Mouse (Mus musculus) stomach, embryonic 16.5 days (tissue): ENCODE measurements at regions not wholly inside any gene's neighbourhood (a gene's known extent, or its start where the extent isn't known, plus 50 kb on each side); places are given as distances from the start of the nearest gene placed in this dataset.

Experiments used
- ATAC-seq: fragments of 200-750 bp; cut with Nextera tagmentation; 2 replicates; pipeline ENCODE4 v1.8.0; 2017; ENCODE audit warnings: moderate number of reproducible peaks, moderate TSS enrichment; ENCODE audit not compliant: insufficient read depth, low FRiP score
- H3K27ac ChIP-seq: fragments of 300-500 bp; sonication (generic); 2 replicates; pipeline ENCODE4 v1.5.1; 2014; ENCODE audit warnings: low read length
- H3K27me3 ChIP-seq: fragments of 300-500 bp; sonication (generic); 2 replicates; pipeline ENCODE4 v1.6.1; 2014; ENCODE audit warnings: low read length, control low read depth, mixed read lengths; ENCODE audit not compliant: control insufficient read depth, insufficient read depth
- H3K36me3 ChIP-seq: fragments of 300-500 bp; sonication (generic); 2 replicates; pipeline ENCODE4 v1.6.1; 2014; ENCODE audit warnings: low read length; ENCODE audit not compliant: control insufficient read depth, insufficient read depth
- H3K4me1 ChIP-seq: fragments of 300-500 bp; sonication (generic); 2 replicates; pipeline ENCODE4 v1.6.1; 2014; ENCODE audit warnings: low read length, control low read depth, mixed read lengths; ENCODE audit not compliant: control insufficient read depth, insufficient read depth
- H3K4me2 ChIP-seq: fragments of 300-500 bp; sonication (generic); 2 replicates; pipeline ENCODE4 v1.6.1; 2014; ENCODE audit warnings: low read depth, low read length, mixed read lengths
- H3K4me3 ChIP-seq: fragments of 300-500 bp; sonication (generic); replicated peaks from 2 replicates; pipeline ENCODE4 v1.5.1; 2014; ENCODE audit warnings: mild to moderate bottlenecking, low read length
- H3K9ac ChIP-seq: fragments of 300-500 bp; sonication (generic); 2 replicates; pipeline ENCODE4 v1.6.1; 2014; ENCODE audit warnings: low read length
- H3K9me3 ChIP-seq: fragments of 300-500 bp; sonication (generic); replicated peaks from 2 replicates; pipeline ENCODE4 v1.6.1; 2016; ENCODE audit warnings: low read length, control low read depth; ENCODE audit not compliant: control insufficient read depth
- WGBS: fragments of 180-500 bp; shearing (Covaris S2); extraction: QIAGEN DNeasy Blood & Tissue Kit; methylation state at CpG from one replicate; pipeline ENCODE4 v1.1.7; 2014; 5-methylcytosine and 5-hydroxymethylcytosine counted together

GRCm38 (mm10) chr8:12162921-12163705 is 115.5 kb upstream of the A230072I06Rik start:
- Histone ChIP-seq H3K4me1 (no peaks in the 10 kb centered on the region), H3K4me2 (peak overlapping the region; percentile 52), H3K9ac (0 out of 2 replicates have a peak overlapping the region, but pooled peaks have one; percentile 24), H3K4me3 (peak overlapping the region; percentile 26), H3K27me3 (peaks cover 15% of the 10 kb centered on the region; the same call in 1 of the 2 replicates), H3K27ac (no peak overlapping the region), H3K36me3 (no peaks in the 10 kb centered on the region), H3K9me3 (no peaks in the 10 kb centered on the region)
- ATAC-seq, result no peak
- 12% methylated on average over 22 of the region's 22 CpGs for WGBS

GRCm38 (mm10) chr8:12165487-12166152 is 113.0 kb upstream of the A230072I06Rik start:
- Histone ChIP-seq H3K4me3 (no peak overlapping the region), H3K4me2 (no peak overlapping the region), H3K9me3 (no peaks in the 10 kb centered on the region), H3K4me1 (no peaks in the 10 kb centered on the region), H3K36me3 (no peaks in the 10 kb centered on the region), H3K9ac (no peak overlapping the region), H3K27ac (no peak overlapping the region), H3K27me3 (peaks cover 15% of the 10 kb centered on the region)
- no peak for ATAC-seq
- WGBS, result 51% methylated on average over 23 of the region's 23 CpGs

- Histone ChIP-seq H3K4me3 (no peak overlapping the region), H3K9ac (no peak overlapping the region), H3K9me3 (no peaks in the 10 kb centered on the region), H3K36me3 (no peaks in the 10 kb centered on the region), H3K27ac (no peak overlapping the region), H3K27me3 (peaks cover 14% of the 10 kb centered on the region), H3K4me2 (no peak overlapping the region), H3K4me1 (peaks cover 9% of the 10 kb centered on the region; the same call in 1 of the 2 replicates)
- WGBS, result 76% methylated on average over 12 of the region's 12 CpGs
- no peak for ATAC-seq
Measured at GRCm38 (mm10) chr8:12171788-12172187, 106.8 kb upstream of the A230072I06Rik start.

- H3K4me2 ChIP-seq, result peak overlapping the region; percentile 5; the same call in 1 of the 2 replicates
- peaks cover 14% of the 10 kb centered on the region for H3K27me3 ChIP-seq
- no peak for ATAC-seq
- 44% methylated on average over 13 of the region's 13 CpGs for WGBS
- no peaks in the 10 kb centered on the region for H3K36me3 ChIP-seq
- H3K9me3 ChIP-seq, result no peaks in the 10 kb centered on the region
- H3K27ac ChIP-seq, result no peak overlapping the region
- H3K9ac ChIP-seq, result no peak overlapping the region
- no peak overlapping the region for H3K4me3 ChIP-seq
- peaks cover 9% of the 10 kb centered on the region; the same call in 1 of the 2 replicates for H3K4me1 ChIP-seq
Measured at GRCm38 (mm10) chr8:12175496-12175895, 103.1 kb upstream of the A230072I06Rik start.

GRCm38 (mm10) chr8:12184666-12185065 is 94.0 kb upstream of the A230072I06Rik start:
- H3K9me3 ChIP-seq, result no peaks in the 10 kb centered on the region
- no peak for ATAC-seq
- 81% methylated on average over 4 of the region's 4 CpGs for WGBS

GRCm38 (mm10) chr8:12187366-12187765 is 91.3 kb upstream of the A230072I06Rik start:
- H3K36me3 ChIP-seq, result no peaks in the 10 kb centered on the region
- no peak for ATAC-seq
- H3K4me2 ChIP-seq, result no peak overlapping the region
- no peaks in the 10 kb centered on the region for H3K4me1 ChIP-seq
- H3K9ac ChIP-seq, result no peak overlapping the region
- no peaks in the 10 kb centered on the region for H3K27me3 ChIP-seq
- 91% methylated on average over 3 of the region's 3 CpGs for WGBS
- H3K4me3 ChIP-seq, result no peak overlapping the region
- no peaks in the 10 kb centered on the region for H3K9me3 ChIP-seq
- no peak overlapping the region for H3K27ac ChIP-seq

More at GRCm38 (mm10) chr8:12184666-12185065, 94.0 kb upstream of the A230072I06Rik start:
- H3K4me3 ChIP-seq, result no peak overlapping the region
- no peaks in the 10 kb centered on the region for H3K27me3 ChIP-seq
- no peak overlapping the region for H3K4me2 ChIP-seq
- no peaks in the 10 kb centered on the region for H3K36me3 ChIP-seq
- H3K9ac ChIP-seq, result no peak overlapping the region
- H3K27ac ChIP-seq, result no peak overlapping the region
- no peaks in the 10 kb centered on the region for H3K4me1 ChIP-seq

GRCm38 (mm10) chr8:12188451-12188850 is 90.2 kb upstream of the A230072I06Rik start:
- Histone ChIP-seq H3K4me3 (no peak overlapping the region), H3K36me3 (no peaks in the 10 kb centered on the region), H3K4me1 (no peaks in the 10 kb centered on the region), H3K27me3 (no peaks in the 10 kb centered on the region), H3K27ac (no peak overlapping the region), H3K4me2 (no peak overlapping the region), H3K9me3 (no peaks in the 10 kb centered on the region), H3K9ac (no peak overlapping the region)
- no peak for ATAC-seq
- 52% methylated on average over 5 of the region's 5 CpGs for WGBS

GRCm38 (mm10) chr8:12188960-12189359 is 89.7 kb upstream of the A230072I06Rik start:
- Histone ChIP-seq H3K4me2 (no peak overlapping the region), H3K27me3 (no peaks in the 10 kb centered on the region), H3K9me3 (no peaks in the 10 kb centered on the region), H3K27ac (no peak overlapping the region), H3K4me1 (no peaks in the 10 kb centered on the region), H3K9ac (no peak overlapping the region), H3K36me3 (no peaks in the 10 kb centered on the region), H3K4me3 (no peak overlapping the region)
- 71% methylated on average over 4 of the region's 4 CpGs for WGBS
- no peak for ATAC-seq

GRCm38 (mm10) chr8:12192006-12192405 is 86.6 kb upstream of the A230072I06Rik start:
- Histone ChIP-seq H3K9ac (no peak overlapping the region), H3K27me3 (no peaks in the 10 kb centered on the region), H3K4me2 (no peak overlapping the region), H3K9me3 (no peaks in the 10 kb centered on the region), H3K27ac (no peak overlapping the region), H3K36me3 (no peaks in the 10 kb centered on the region), H3K4me3 (no peak overlapping the region), H3K4me1 (no peaks in the 10 kb centered on the region)
- no peak for ATAC-seq
- 35% methylated on average over 8 of the region's 8 CpGs for WGBS
